ENCODE assay signal across 23 mouse cellular contexts in genomic region chr5:120584968-120585367, GRCm38 (mm10). TPM values are rescaled to one million over a fixed set of nuclear protein-coding genes. Genes with fewer than 3 reads are reported as not detected.
DNase-seq lines count a peak whose midpoint lies in the region; ATAC-seq lines count a peak whose summit lies in the region.
"Had no signal": no experiment of that assay in that cellular context is flagged by ENCODE, and none has a peak within 500 bp of the region (broad histone marks: within the 10 kb centered on the region; RNA-seq: fewer than 3 reads in every experiment).

No protein-coding gene starts in this region.

- intact Hi-C loops in left cerebral cortex, postnatal 10 days (cut with DNase I): no loop called here

- no peaks in the 10 kb centered on the region for H3K9me3 ChIP-seq in kidney, embryonic 15.5 days (replicated peaks)
- H3K9me3 ChIP-seq: neural tube, embryonic 12.5 days had no signal

- H3K27me3 ChIP-seq in kidney, embryonic 15.5 days: 0 out of 2 replicates have a peak, but pooled peaks cover 3% of the 10 kb centered on the region
- H3K27me3 ChIP-seq: neural tube, embryonic 12.5 days had no signal

- ATAC-seq in kidney, embryonic 15.5 days (replicated peaks; ENCODE audit: low FRiP score): no peak
- ATAC-seq: inflammation-experienced regulatory T-cells, adult 6 months had no signal

- peaks cover 61% of the 10 kb centered on the region for H3K4me1 ChIP-seq in kidney, embryonic 15.5 days

- DNase-seq in embryo, embryonic 11 days: peak; percentile 21
- no peak for DNase-seq in embryo, embryonic 10.5 days (ENCODE audit: low spot score)
- DNase-seq in kidney, adult 8-10 months: no peak
- peak; percentile 45 for DNase-seq in thymus, postnatal 4 days
- DNase-seq in thymus, postnatal 0 days (ENCODE audit: low spot score): no peak
- DNase-seq in yolk sac, embryonic 10.5 days (ENCODE audit: low spot score): peak; percentile 47
- DNase-seq in left cerebral cortex, postnatal 10 days (ENCODE audit: extremely low spot score in 1 of 2, low spot score in 2 of 2): no peak
- DNase-seq: adrenal gland, postnatal 10 days; cerebellum, adult 11-12 months; cerebellum, postnatal 25 days; gastrocnemius, postnatal 36 days; heart, postnatal 14 days; kidney, postnatal 14 days; layer of hippocampus, adult 9-11 months; lung, postnatal 14 days; thymus, adult 18-20 months had no signal

- 40% methylated on average over 15 of the region's 15 CpGs for WGBS in kidney, embryonic 15.5 days

- H3K9ac ChIP-seq in kidney, embryonic 15.5 days: no peak overlapping the region
- H3K9ac ChIP-seq: neural tube, embryonic 12.5 days had no signal

- H3K4me3 ChIP-seq in kidney, embryonic 15.5 days (replicated peaks): no peak overlapping the region
- H3K4me3 ChIP-seq: neural tube, embryonic 12.5 days had no signal

- H3K27ac ChIP-seq in kidney, embryonic 15.5 days: no peak overlapping the region
- H3K27ac ChIP-seq: neural tube, embryonic 12.5 days had no signal

- H3K36me3 ChIP-seq in kidney, embryonic 15.5 days: peaks cover 41% of the 10 kb centered on the region

- peak overlapping the region; percentile 2; the same call in 1 of the 2 replicates for H3K4me2 ChIP-seq in kidney, embryonic 15.5 days
- H3K4me2 ChIP-seq: heart, embryonic 11.5 days; neural tube, embryonic 12.5 days had no signal

RNA-seq across cellular contexts. Expression of gene Tpcn1, which starts 3.5 kb away (rescaled TPM):
- 32.9 and 36.0 TPM in 2 replicates for polyA plus RNA-seq in kidney, embryonic 15.5 days (2015; fragmentation: Nextera tagmentation; extraction: Ambion mirVana)
- 33.3 and 48.6 TPM in 2 replicates for polyA plus RNA-seq in thymus, postnatal 0 days (2015; fragmentation: Nextera tagmentation; extraction: Ambion mirVana)
- total RNA-seq in left cerebral cortex, postnatal 10 days (2021): 10 to 100 TPM; 39.2 to 45.2 TPM

RNA-seq across cellular contexts. Expression of gene Iqcd, which starts 3.8 kb away (rescaled TPM):
- polyA plus RNA-seq in kidney, embryonic 15.5 days (2015; fragmentation: Nextera tagmentation; extraction: Ambion mirVana): 0.82 and 0.90 TPM in 2 replicates
- polyA plus RNA-seq in thymus, postnatal 0 days (2015; fragmentation: Nextera tagmentation; extraction: Ambion mirVana): 1.5 and 1.7 TPM in 2 replicates
- under 1 TPM; 0.36 to 0.47 TPM for total RNA-seq in left cerebral cortex, postnatal 10 days (2021)

RNA-seq across cellular contexts. Expression of gene Rita1, which starts 27.4 kb away (rescaled TPM):
- polyA plus RNA-seq in kidney, embryonic 15.5 days (2015; fragmentation: Nextera tagmentation; extraction: Ambion mirVana): 15.3 and 16.1 TPM in 2 replicates
- polyA plus RNA-seq in thymus, postnatal 0 days (2015; fragmentation: Nextera tagmentation; extraction: Ambion mirVana): 10.7 TPM in 2 replicates
- total RNA-seq in left cerebral cortex, postnatal 10 days (2021): 10 to 100 TPM; 29.5 to 31.2 TPM

RNA-seq across cellular contexts. Expression of gene Ddx54, which starts 27.6 kb away (rescaled TPM):
- 47.2 and 52.2 TPM in 2 replicates for polyA plus RNA-seq in kidney, embryonic 15.5 days (2015; fragmentation: Nextera tagmentation; extraction: Ambion mirVana)
- 106 and 108 TPM in 2 replicates for polyA plus RNA-seq in thymus, postnatal 0 days (2015; fragmentation: Nextera tagmentation; extraction: Ambion mirVana)
- total RNA-seq in left cerebral cortex, postnatal 10 days (2021): 10 to 100 TPM; 47.5 to 48.8 TPM

RNA-seq across cellular contexts. Expression of gene Cfap73, which starts 49.1 kb away (rescaled TPM):
- polyA plus RNA-seq in kidney, embryonic 15.5 days (2015; fragmentation: Nextera tagmentation; extraction: Ambion mirVana): not detected in 2 replicates
- 0.23 and 0.30 TPM in 2 replicates for polyA plus RNA-seq in thymus, postnatal 0 days (2015; fragmentation: Nextera tagmentation; extraction: Ambion mirVana)
- total RNA-seq in left cerebral cortex, postnatal 10 days (2021): 1 to 10 TPM in 1 of 2 experiments, not detected in 1; 1.1 TPM
- total RNA-seq: gastrocnemius, postnatal 36 days; heart, postnatal 14 days; megakaryocyte-erythroid progenitor cell, adult 5-6 weeks had no signal
- polyA plus RNA-seq: forebrain, embryonic 11.5 days; heart, embryonic 11.5 days; inflammation-experienced regulatory T-cells, adult 6 months; limb, embryonic 14.5 days; neural tube, embryonic 12.5 days had no signal

Comparison
In these comparisons a context has a peak if more than half of its experiments do, and no peak if none do; other contexts are left out.
1. DNase-seq: peak in embryo, embryonic 11 days (single experiment), thymus, postnatal 4 days (single experiment) and yolk sac, embryonic 10.5 days (single experiment); none in embryo, embryonic 10.5 days (single experiment), kidney, adult 8-10 months (0 of 2), thymus, postnatal 0 days (single experiment) and left cerebral cortex, postnatal 10 days (0 of 2).